Mouse (Mus musculus) adrenal gland, adult 10 weeks (tissue): Measurements from ENCODE around the gene Sec13. TPM values are rescaled to one million over a fixed set of nuclear protein-coding genes. Genes with fewer than 3 reads are reported as not detected.

ENCODE experiments used
- polyA plus RNA-seq: library from polyadenylated mRNA; stranded (reverse); fragments of 350-450 nt; fragmentation: Illumina TruSeq; extraction: RNeasy Lipid Tissue Mini Kit (QIAGEN cat#74804); gene quantifications from one replicate; pipeline ENCODE4 v1.2.3, GENCODE M21; 2014; ENCODE audit warnings: low read depth, low replicate concordance

The Sec13 gene
- 25.6 TPM for polyA plus RNA-seq

GRCm38 (mm10) chr6:113740236-113741217, at the start of gene Sec13:
Sec13 (minus strand) TSS chr6:113740743.

DNA sequence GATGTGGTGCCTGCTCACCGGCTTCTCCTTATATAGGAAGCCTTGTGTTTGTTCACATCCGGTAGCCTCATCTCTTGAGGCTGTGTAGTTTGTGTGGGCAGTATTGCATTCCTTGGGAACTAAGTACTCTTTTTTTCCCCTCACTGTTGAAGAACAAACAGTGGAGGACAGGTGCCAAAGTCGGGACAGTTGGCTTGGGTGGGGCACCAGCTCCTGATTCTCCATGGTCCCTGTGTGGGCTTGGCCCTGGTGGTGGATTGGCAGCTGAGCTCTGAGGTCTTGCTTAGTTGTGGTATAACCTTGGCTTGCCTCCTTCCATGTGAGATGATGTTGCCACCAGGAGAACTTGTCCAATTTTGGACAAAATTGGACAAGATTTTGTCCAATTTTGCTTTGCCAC, 20.7 kb downstream of the Sec13 start, which contains the start of gene Ghrl:
Gene Ghrl, minus strand, starts transcription at position 3 of the 400 bp plus-strand sequence.

GRCm38 (mm10) chr6:113696582-113697221, 43.8 kb downstream of the Sec13 start, which contains the start of gene Tatdn2:
Tatdn2 (plus strand) TSS chr6:113697050.

Other genes starting within 250 kb of the Sec13 start
- gene Prrt3, start 238.8 kb downstream of the Sec13 start, polyA plus RNA-seq, result not detected
- 166 TPM for gene Emc3, start 209.1 kb downstream of the Sec13 start, polyA plus RNA-seq
- gene Fancd2, start 209.1 kb downstream of the Sec13 start, polyA plus RNA-seq, result 0.82 TPM
- not detected for gene Fancd2os, start 140.0 kb downstream of the Sec13 start, polyA plus RNA-seq
- 81.6 TPM for gene Brk1, start 136.0 kb downstream of the Sec13 start, polyA plus RNA-seq
- gene Vhl, start 116.8 kb downstream of the Sec13 start, polyA plus RNA-seq, result 38.0 TPM
- gene Irak2, start 102.3 kb downstream of the Sec13 start, polyA plus RNA-seq, result 3.8 TPM
- 16.3 TPM for gene Tatdn2, start 43.7 kb downstream of the Sec13 start, polyA plus RNA-seq
- gene Ghrl, start 20.9 kb downstream of the Sec13 start, polyA plus RNA-seq, result not detected